Mouse (Mus musculus): ENCODE measurements around the gene Kif1a. TPM values are rescaled to one million over a fixed set of nuclear protein-coding genes. Genes with fewer than 3 reads are reported as not detected.

The Kif1a gene
- polyA plus RNA-seq, 1 experiment from 2014 or later = 5.1 TPM

DNA sequence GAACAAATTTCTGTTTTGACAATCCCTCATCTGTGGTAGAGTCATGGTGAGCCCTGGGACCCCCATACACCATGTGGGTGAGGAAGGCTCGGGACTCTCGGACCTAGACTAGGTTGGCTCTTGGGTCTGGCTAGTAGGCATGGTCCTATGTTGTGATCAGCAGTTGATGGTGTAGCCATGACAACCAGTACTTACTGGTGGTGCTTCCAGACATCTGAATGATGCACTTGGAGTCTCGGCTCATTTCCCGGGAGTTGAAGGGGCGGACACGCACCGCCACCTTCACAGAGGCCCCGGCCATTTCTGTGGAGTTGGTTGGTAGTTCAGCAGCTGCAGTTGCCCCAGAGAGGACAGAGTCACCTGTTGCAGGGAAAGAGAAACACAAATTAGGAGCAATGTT, 19.6 kb downstream of the Kif1a start:
- no peaks in the 10 kb centered on the region for H3K27me3 ChIP-seq (ENCODE audit: insufficient read depth, poor library complexity, severe bottlenecking)
- H3K4me3 ChIP-seq = no peak overlapping the region
- H3K9me3 ChIP-seq = no peaks in the 10 kb centered on the region
- H3K36me3 ChIP-seq = no peaks in the 10 kb centered on the region
- peaks cover 12% of the 10 kb centered on the region; the same call in 1 of the 2 replicates for H3K4me1 ChIP-seq
- 86% methylated on average over 8 of the region's 8 CpGs for WGBS
- H3K27ac ChIP-seq = no peak overlapping the region
- DNase-seq (ENCODE audit: low spot score) = no peak

DNA sequence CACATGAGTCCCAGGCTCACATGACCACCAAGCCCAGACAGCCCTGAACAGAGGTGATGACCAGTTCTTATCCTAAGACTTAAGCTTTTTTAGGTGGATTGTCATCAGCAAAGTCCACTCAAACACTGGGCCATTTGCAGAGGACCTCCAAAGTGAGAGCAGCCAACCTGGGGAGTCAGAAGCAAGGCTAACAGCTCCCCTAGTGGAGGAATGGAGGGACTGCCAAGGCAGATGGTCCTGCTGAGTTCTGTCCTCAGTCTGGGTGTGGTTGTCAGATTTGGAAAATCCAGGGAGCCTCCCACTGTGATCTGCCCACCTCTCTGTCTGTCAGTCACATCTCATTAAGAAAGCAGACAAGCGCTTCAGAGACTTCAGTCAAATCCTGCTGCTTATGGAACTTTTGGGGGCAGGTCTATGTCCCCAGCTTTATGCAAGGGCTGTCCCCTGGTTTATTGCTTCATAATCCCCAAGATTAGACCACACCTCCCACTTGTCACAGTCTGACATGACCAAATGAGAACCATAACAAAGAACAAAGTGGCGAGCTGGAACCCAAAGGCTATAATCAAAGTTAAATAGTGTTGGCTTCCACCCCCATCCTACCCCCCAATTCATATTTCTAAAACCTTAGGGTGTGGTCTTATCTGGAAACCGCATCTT, 20.7 kb downstream of the Kif1a start:
- Histone ChIP-seq H3K4me3 (no peak overlapping the region), H3K36me3 (no peaks in the 10 kb centered on the region), H3K27ac (no peak overlapping the region), H3K9me3 (no peaks in the 10 kb centered on the region), H3K4me1 (peaks cover 12% of the 10 kb centered on the region; the same call in 1 of the 2 replicates), H3K27me3 (ENCODE audit: insufficient read depth, poor library complexity, severe bottlenecking) (no peaks in the 10 kb centered on the region)
- 76% methylated on average over 3 of the region's 3 CpGs for WGBS
- DNase-seq (ENCODE audit: low spot score) = no peak

DNA sequence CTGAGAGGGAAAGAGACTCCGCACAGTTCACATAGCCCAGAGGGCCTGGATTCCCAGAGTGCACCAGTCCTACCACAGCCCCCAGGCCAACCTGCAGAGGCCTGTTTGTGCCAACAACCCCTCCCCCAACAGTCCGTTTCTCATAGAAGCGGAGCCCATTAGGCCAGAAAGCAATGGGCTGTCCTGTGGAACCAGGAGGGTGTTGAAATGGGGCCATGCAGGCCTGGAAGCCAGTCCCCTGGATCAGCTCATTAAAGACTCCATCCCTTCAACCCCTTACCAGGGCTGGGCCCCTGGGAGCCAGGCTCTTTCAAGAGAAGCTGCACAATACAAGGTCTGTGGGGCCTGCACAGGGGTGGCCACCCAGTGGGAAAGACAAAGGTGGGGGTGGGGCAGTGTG, 22.1 kb downstream of the Kif1a start:
- H3K27ac ChIP-seq = no peak overlapping the region

DNA sequence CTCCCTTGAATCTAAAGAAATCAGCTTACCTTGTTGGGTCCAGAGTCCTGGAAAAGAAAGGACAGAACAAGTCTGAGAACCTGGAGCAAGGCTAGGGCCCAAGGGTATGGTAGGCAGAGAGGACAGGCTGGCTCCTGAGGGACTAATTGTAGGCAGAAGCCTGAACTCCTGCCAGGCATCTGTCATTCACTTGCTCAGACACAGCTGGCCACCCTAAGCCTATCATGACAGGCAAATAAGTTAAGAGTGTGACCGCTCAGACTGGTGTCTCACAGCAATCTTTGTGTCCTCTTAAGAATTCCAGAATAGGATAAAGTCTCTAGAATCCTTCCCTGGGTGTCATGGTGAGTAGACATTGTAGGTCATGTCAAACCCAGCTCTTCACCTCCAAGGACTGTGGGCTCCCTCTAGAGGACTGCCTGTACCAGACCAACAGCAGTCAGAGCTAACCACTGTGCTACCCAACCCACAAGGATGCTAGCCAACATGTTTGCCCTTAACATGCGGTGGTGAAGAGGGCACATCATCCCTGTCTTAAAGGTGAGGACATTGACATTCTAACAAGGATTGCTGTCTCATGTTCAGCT, 29.4 kb downstream of the Kif1a start:
- no peak for DNase-seq (ENCODE audit: low spot score)

More for the DNA sequence above, 22.1 kb downstream of the Kif1a start:
- 91% methylated on average over 3 of the region's 3 CpGs for WGBS
- Histone ChIP-seq H3K9me3 (no peaks in the 10 kb centered on the region), H3K4me1 (peaks cover 7% of the 10 kb centered on the region; the same call in 1 of the 2 replicates), H3K36me3 (no peaks in the 10 kb centered on the region), H3K4me3 (no peak overlapping the region), H3K27me3 (ENCODE audit: insufficient read depth, poor library complexity, severe bottlenecking) (no peaks in the 10 kb centered on the region)
- DNase-seq (ENCODE audit: low spot score) = no peak

DNA sequence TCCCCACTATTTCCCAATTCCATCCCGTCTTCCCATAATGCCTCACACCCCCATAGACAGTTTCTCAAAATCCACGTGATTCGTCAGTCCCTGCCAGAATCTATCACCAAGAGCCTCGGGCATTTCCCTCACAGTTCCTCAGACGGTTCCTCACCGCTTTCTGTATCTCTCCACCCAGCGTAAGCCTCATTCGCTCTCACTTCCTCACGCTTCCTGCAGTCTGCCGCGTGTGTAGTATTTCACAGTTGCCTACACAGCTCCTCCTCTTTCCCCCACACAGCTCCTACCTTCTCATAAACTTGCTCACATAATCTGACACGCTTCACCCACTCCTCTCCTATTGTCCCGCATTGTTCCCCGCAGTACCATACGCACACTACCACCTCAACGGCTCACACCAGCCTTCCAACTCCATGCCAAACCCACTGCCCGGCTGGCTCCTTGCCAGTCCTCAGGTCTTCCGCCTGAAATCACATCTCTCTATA, 30.2 kb downstream of the Kif1a start:
- no peaks in the 10 kb centered on the region for H3K4me1 ChIP-seq
- H3K9me3 ChIP-seq = no peaks in the 10 kb centered on the region
- no peak for DNase-seq (ENCODE audit: low spot score)
- 73% methylated on average over 18 of the region's 18 CpGs for WGBS
- no peak overlapping the region for H3K27ac ChIP-seq
- 0 out of 2 replicates have a peak, but pooled peaks cover 7% of the 10 kb centered on the region for H3K27me3 ChIP-seq (ENCODE audit: insufficient read depth, poor library complexity, severe bottlenecking)
- no peaks in the 10 kb centered on the region for H3K36me3 ChIP-seq
- no peak overlapping the region for H3K4me3 ChIP-seq

More for the DNA sequence above, 29.4 kb downstream of the Kif1a start:
- H3K27ac ChIP-seq = no peak overlapping the region
- no peaks in the 10 kb centered on the region for H3K9me3 ChIP-seq
- H3K4me3 ChIP-seq = no peak overlapping the region
- H3K36me3 ChIP-seq = no peaks in the 10 kb centered on the region
- no peaks in the 10 kb centered on the region for H3K4me1 ChIP-seq
- H3K27me3 ChIP-seq (ENCODE audit: insufficient read depth, poor library complexity, severe bottlenecking) = 0 out of 2 replicates have a peak, but pooled peaks cover 7% of the 10 kb centered on the region
- WGBS = 63% methylated on average over 2 of the region's 2 CpGs

DNA sequence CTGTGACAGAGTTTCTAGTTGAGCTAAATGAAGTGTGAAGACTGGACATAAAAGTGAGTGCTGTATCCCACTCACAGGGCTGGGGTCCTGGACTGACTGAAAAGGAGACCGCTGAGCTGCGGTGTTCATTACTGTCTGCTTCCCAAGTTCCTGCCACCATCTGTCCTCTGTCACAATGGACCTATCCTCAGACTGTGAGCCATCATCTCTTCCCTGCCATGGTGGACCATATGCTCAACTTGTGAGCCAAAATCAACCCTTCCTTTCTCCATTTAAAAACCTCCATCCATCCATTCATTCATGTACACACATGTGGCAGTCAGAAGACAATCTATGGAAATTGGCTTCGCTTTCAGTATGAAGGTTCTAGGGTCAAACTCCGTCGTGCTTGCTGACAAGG, 30.9 kb downstream of the Kif1a start:
- Histone ChIP-seq H3K4me1 (no peaks in the 10 kb centered on the region), H3K36me3 (no peaks in the 10 kb centered on the region), H3K9me3 (no peaks in the 10 kb centered on the region), H3K4me3 (no peak overlapping the region), H3K27ac (no peak overlapping the region), H3K27me3 (ENCODE audit: insufficient read depth, poor library complexity, severe bottlenecking) (peaks cover 10% of the 10 kb centered on the region; the same call in 1 of the 2 replicates)
- no peak for DNase-seq (ENCODE audit: low spot score)
- 85% methylated on average over 5 of the region's 5 CpGs for WGBS

DNA sequence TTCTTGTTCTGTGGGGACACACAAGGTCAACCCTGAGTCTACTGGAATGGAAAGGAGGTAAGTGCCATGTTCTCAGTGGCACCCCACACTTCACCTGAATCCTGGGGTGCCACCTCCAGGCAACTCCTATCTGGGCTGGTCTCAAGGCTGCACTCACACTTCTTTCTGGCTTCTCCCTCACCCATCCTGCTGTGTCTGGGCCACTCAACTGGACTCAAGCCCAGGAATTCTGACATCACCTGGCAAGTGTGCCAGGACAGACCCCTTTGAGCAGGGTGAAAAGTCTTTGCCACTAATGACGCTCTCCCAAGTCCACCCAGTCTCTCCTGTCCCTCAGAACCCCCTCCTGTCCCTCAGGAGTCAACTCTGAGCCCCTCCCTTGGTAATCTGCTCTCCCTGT, 33.2 kb downstream of the Kif1a start:
- no peak for DNase-seq (ENCODE audit: low spot score)
- Histone ChIP-seq H3K27ac (no peak overlapping the region), H3K36me3 (no peaks in the 10 kb centered on the region), H3K4me3 (no peak overlapping the region), H3K27me3 (ENCODE audit: insufficient read depth, poor library complexity, severe bottlenecking) (peaks cover 25% of the 10 kb centered on the region; the same call in 1 of the 2 replicates), H3K9me3 (no peaks in the 10 kb centered on the region), H3K4me1 (peaks cover 3% of the 10 kb centered on the region; the same call in 1 of the 2 replicates)
- WGBS = 70% methylated on average over 1 of the region's 1 CpGs

DNA sequence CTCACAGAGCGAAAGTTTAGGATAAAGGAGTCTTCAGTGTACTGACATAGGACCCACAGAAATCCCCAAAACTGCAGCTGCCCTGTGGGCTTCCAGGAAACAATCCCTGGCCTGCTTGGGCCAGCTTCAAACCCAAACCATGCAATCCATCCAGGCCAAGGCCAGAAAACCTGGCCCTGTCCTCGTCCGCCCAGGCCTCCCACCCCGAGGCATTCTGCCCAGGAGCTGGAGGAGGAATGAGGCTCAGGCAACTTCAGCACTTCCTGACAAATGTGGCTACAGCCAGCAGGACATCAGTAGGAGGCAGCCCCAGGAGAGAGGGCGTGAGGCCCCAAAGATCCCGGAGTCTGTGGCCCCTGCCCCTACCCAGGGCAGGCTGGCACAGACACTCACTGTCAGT, 36.1 kb downstream of the Kif1a start:
- Histone ChIP-seq H3K27ac (no peak overlapping the region), H3K27me3 (ENCODE audit: insufficient read depth, poor library complexity, severe bottlenecking) (peaks cover 28% of the 10 kb centered on the region; the same call in 1 of the 2 replicates), H3K9me3 (no peaks in the 10 kb centered on the region), H3K4me1 (peaks cover 4% of the 10 kb centered on the region; the same call in 1 of the 2 replicates), H3K4me3 (no peak overlapping the region), H3K36me3 (no peaks in the 10 kb centered on the region)
- DNase-seq (ENCODE audit: low spot score) = no peak
- WGBS = 71% methylated on average over 6 of the region's 6 CpGs

DNA sequence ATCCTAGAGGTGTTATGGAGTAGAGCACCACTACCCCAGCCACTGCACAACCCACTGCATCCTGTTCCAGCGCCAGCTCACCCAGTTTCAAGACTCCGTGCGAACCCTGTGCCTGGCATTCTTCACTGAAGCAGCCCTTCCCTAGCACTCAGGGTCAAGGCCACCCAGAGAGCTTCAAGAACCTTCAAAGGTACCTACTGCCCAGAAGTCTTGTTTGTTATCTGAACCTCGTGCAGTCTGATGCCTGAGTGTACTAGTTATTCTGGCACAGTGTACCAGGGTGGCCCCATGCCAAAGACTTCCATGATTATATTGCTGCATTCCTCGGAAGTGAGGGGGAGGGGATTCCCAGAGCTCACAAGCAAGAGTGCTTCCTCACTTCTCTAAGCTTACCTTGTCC, 38.1 kb downstream of the Kif1a start:
- Histone ChIP-seq H3K4me1 (peaks cover 4% of the 10 kb centered on the region; the same call in 1 of the 2 replicates), H3K27me3 (ENCODE audit: insufficient read depth, poor library complexity, severe bottlenecking) (peaks cover 24% of the 10 kb centered on the region; the same call in 1 of the 2 replicates), H3K36me3 (no peaks in the 10 kb centered on the region), H3K9me3 (no peaks in the 10 kb centered on the region), H3K27ac (no peak overlapping the region), H3K4me3 (no peak overlapping the region)
- DNase-seq (ENCODE audit: low spot score) = no peak
- WGBS = 76% methylated on average over 5 of the region's 5 CpGs

DNA sequence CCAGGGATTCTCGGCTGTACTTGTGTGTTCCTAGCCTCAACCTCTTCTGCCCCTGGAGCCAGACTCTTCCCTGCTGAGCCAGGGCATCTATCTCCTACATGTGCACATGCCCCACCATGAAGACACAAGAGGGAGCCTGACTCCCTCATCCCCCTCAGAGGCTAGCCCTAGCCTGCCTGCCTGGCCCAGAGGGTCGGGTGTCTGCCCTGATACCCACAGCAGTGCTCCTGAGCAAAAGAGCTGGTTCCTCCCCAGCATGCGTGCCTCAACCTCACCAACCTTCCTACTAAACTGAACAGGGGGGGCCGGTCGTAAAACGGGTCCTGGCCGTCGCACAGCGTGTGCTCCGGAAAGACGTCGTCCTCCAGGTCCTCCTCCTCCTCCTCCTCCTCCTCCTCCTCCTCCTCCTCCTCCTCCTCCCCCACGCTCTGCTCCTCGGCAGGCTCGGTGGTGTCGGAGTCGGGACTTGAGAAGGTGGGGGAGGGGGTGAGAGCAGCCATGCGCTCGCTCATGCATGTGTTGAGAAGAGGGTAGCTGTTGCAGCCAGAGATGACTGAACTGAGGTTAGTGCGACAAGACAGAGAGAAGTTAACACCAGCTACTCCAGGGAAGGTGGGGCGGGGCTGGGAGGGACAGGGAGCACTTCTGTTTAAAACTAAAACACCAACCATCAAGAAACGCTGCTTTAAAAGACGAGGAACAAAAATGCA, 50.5 kb downstream of the Kif1a start:
- DNase-seq (ENCODE audit: low spot score) = no peak
- Histone ChIP-seq H3K4me3 (no peak overlapping the region), H3K27ac (no peak overlapping the region), H3K36me3 (no peaks in the 10 kb centered on the region), H3K27me3 (ENCODE audit: insufficient read depth, poor library complexity, severe bottlenecking) (peaks cover 21% of the 10 kb centered on the region; the same call in 1 of the 2 replicates), H3K9me3 (no peaks in the 10 kb centered on the region), H3K4me1 (peaks cover 5% of the 10 kb centered on the region; the same call in 1 of the 2 replicates)
- WGBS = 70% methylated on average over 19 of the region's 23 CpGs

DNA sequence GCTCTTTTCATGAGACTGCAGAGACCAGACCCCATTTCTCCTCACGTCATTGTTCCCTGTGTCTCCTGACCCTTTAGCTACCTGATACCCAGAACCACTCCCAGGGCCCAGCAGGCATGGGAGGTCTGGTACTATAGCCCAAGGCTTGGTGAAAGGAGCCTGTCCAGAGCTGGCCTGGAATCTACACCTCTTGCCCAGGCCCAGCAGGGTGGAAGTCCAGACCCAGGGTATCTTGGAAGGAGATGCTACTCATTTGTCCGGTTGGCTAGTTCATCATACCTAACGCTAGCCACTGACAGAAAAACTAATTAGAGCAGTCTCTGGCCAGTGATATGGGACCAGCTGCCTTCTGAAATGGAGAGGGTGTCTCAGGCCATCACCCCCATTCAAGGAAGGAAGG, 51.7 kb downstream of the Kif1a start:
- WGBS = 81% methylated on average over 3 of the region's 3 CpGs

DNA sequence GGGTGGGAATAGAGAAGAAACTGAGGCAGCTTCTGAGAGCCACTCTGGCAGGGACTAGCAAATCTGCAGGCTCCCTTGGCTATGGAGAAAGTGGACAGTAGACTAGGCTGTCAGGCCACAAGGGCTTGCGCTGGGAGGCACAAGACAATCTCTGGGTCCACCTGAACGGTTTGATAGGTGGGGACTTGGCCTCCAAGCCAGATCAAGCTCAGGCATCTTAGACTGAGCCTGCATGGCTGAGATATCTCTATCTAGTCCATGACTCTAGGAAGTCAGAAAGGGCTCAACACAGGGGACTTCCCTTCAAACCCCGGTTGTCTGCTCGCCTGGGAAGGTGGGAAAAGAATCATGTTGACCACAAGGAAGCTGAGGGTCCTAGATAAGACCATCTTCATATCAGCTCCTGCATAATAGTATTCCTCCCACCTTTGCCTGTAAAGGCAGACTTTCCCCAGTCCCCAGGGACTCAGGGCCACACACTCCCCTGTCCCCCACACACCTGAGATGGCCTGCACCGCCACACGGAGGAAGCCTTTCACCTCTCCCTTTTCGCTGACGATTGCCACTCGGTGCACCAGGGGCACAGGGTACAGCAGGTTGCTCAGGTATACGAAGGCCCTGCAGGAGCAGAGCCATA, 55.5 kb downstream of the Kif1a start:
- Histone ChIP-seq H3K27ac (peak overlapping the region; percentile 47; the same call in 1 of the 2 replicates), H3K36me3 (no peaks in the 10 kb centered on the region), H3K9me3 (no peaks in the 10 kb centered on the region), H3K4me3 (no peak overlapping the region), H3K4me1 (peaks cover 2% of the 10 kb centered on the region; the same call in 1 of the 2 replicates), H3K27me3 (ENCODE audit: insufficient read depth, poor library complexity, severe bottlenecking) (peaks cover 15% of the 10 kb centered on the region; the same call in 1 of the 2 replicates)
- DNase-seq (ENCODE audit: low spot score) = peak; percentile 86
- 77% methylated on average over 10 of the region's 10 CpGs for WGBS

More for the DNA sequence above, 51.7 kb downstream of the Kif1a start:
- H3K4me1 ChIP-seq = peaks cover 5% of the 10 kb centered on the region; the same call in 1 of the 2 replicates
- H3K9me3 ChIP-seq = no peaks in the 10 kb centered on the region
- no peaks in the 10 kb centered on the region for H3K36me3 ChIP-seq
- H3K27me3 ChIP-seq (ENCODE audit: insufficient read depth, poor library complexity, severe bottlenecking) = peaks cover 23% of the 10 kb centered on the region; the same call in 1 of the 2 replicates
- no peak overlapping the region for H3K27ac ChIP-seq
- no peak for DNase-seq (ENCODE audit: low spot score)
- no peak overlapping the region for H3K4me3 ChIP-seq
